ENCODE assay signal across 18 mouse cellular contexts in the genomic region with DNA sequence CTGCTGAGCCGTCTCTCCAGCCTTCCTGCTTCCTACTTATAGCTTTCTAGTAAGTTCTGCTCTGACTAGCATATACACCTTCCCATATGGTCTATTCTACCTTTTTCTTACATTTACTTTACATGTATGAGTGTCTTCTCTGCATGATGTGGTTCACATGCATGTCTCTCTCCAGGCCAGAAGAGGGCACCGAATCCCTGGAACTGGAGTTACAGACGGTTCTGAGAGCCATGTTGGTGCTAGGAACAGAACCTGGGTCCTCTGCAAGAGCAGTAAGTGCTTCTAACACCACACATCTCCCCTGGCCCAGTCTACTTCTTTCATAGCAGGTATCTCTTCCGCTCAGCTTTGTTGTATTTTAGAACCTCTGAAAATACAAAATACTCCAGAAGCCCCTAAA. TPM values are rescaled to one million over a fixed set of nuclear protein-coding genes. Genes with fewer than 3 reads are reported as not detected.
DNase-seq lines count a peak whose midpoint lies in the region; ATAC-seq lines count a peak whose summit lies in the region.
"Had no signal": no experiment of that assay in that cellular context is flagged by ENCODE, and none has a peak within 500 bp of the region (broad histone marks: within the 10 kb centered on the region; RNA-seq: fewer than 3 reads in every experiment).

No protein-coding gene starts in this region.

- no peak overlapping the region for H3K9ac ChIP-seq in liver, embryonic 13.5 days
- no peak overlapping the region for H3K9ac ChIP-seq in liver, embryonic 11.5 days (ENCODE audit: low read depth, low read length)
- no peak overlapping the region for H3K9ac ChIP-seq in liver, embryonic 15.5 days
- H3K9ac ChIP-seq in forebrain, embryonic 14.5 days (ENCODE audit: low read length), result no peak overlapping the region
- H3K9ac ChIP-seq: forebrain, embryonic 13.5 days; hindbrain, embryonic 13.5 days; limb, embryonic 13.5 days had no signal

- peak overlapping the region; percentile 69; the same call in 1 of the 2 replicates for H3K4me2 ChIP-seq in liver, embryonic 13.5 days
- H3K4me2 ChIP-seq in liver, embryonic 11.5 days, result no peak overlapping the region
- H3K4me2 ChIP-seq in liver, embryonic 15.5 days, result peak overlapping the region; percentile 77
- H3K4me2 ChIP-seq in forebrain, embryonic 14.5 days (ENCODE audit: low read length), result no peak overlapping the region

- H3K4me1 ChIP-seq in liver, embryonic 13.5 days (replicated peaks), result peaks cover 23% of the 10 kb centered on the region
- H3K4me1 ChIP-seq in liver, embryonic 11.5 days (replicated peaks; ENCODE audit: control insufficient read depth, insufficient read depth, low read length), result peaks cover 5% of the 10 kb centered on the region
- peaks cover 24% of the 10 kb centered on the region for H3K4me1 ChIP-seq in liver, embryonic 15.5 days (replicated peaks)
- H3K4me1 ChIP-seq in forebrain, embryonic 14.5 days (ENCODE audit: control insufficient read depth, insufficient read depth, low read length), result peaks cover 8% of the 10 kb centered on the region; the same call in 1 of the 2 replicates

- peaks cover 20% of the 10 kb centered on the region for H3K36me3 ChIP-seq in liver, embryonic 13.5 days
- peaks cover 4% of the 10 kb centered on the region; the same call in 1 of the 2 replicates for H3K36me3 ChIP-seq in liver, embryonic 11.5 days (ENCODE audit: control insufficient read depth, insufficient read depth, low read length)
- peaks cover 15% of the 10 kb centered on the region for H3K36me3 ChIP-seq in liver, embryonic 15.5 days (replicated peaks)
- no peaks in the 10 kb centered on the region for H3K36me3 ChIP-seq in forebrain, embryonic 14.5 days (ENCODE audit: control insufficient read depth, insufficient read depth, low read length)
- H3K36me3 ChIP-seq: hindbrain, embryonic 13.5 days; limb, embryonic 13.5 days had no signal

- H3K27ac ChIP-seq in liver, embryonic 13.5 days, result no peak overlapping the region
- no peak overlapping the region for H3K27ac ChIP-seq in liver, embryonic 11.5 days (ENCODE audit: low read depth, low read length)
- no peak overlapping the region for H3K27ac ChIP-seq in liver, embryonic 15.5 days (replicated peaks)
- H3K27ac ChIP-seq in forebrain, embryonic 14.5 days (ENCODE audit: low read depth, low read length), result no peak overlapping the region
- H3K27ac ChIP-seq: forebrain, embryonic 13.5 days; heart, embryonic 10.5 days; hindbrain, embryonic 13.5 days; limb, embryonic 13.5 days had no signal

- H3K4me3 ChIP-seq in liver, embryonic 13.5 days (replicated peaks), result peak overlapping the region; percentile 81
- H3K4me3 ChIP-seq in liver, embryonic 11.5 days (ENCODE audit: low read depth, low read length), result no peak overlapping the region
- peak overlapping the region; percentile 100 for H3K4me3 ChIP-seq in liver, embryonic 15.5 days (replicated peaks)
- H3K4me3 ChIP-seq in forebrain, embryonic 14.5 days (ENCODE audit: low read depth, low read length), result no peak overlapping the region
- H3K4me3 ChIP-seq: heart, embryonic 10.5 days; hindbrain, embryonic 13.5 days had no signal

- WGBS in liver, embryonic 13.5 days (ENCODE audit: insufficient replicate concordance), result 82% methylated on average over 4 of the region's 4 CpGs
- WGBS in liver, embryonic 11.5 days, result 86% methylated on average over 4 of the region's 4 CpGs
- WGBS in liver, embryonic 15.5 days (ENCODE audit: insufficient replicate concordance), result 85% methylated on average over 4 of the region's 4 CpGs
- WGBS in forebrain, embryonic 14.5 days, result 86% methylated on average over 4 of the region's 4 CpGs

- DNase-seq in cerebellum, adult 9-10 months, result peak; percentile 8
- no peak for DNase-seq in liver, embryonic 13.5 days
- no peak for DNase-seq in liver, embryonic 11.5 days (ENCODE audit: low spot score)
- peak; percentile 53 for DNase-seq in ES-CJ7 (ENCODE audit: low read depth, low spot score)
- DNase-seq in forebrain, embryonic 14.5 days (ENCODE audit: low spot score), result no peak
- DNase-seq: adrenal gland, adult 2 months; cerebellum, adult 2 months; heart, postnatal 10 days; kidney, adult 11 months; kidney, postnatal 10 days; thymus, adult 2 months had no signal

- 0 out of 2 replicates have a peak, but pooled peaks cover 3% of the 10 kb centered on the region for H3K9me3 ChIP-seq in liver, embryonic 13.5 days (replicated peaks)
- H3K9me3 ChIP-seq in liver, embryonic 11.5 days (ENCODE audit: control insufficient read depth, low read length), result no peaks in the 10 kb centered on the region
- H3K9me3 ChIP-seq in liver, embryonic 15.5 days (replicated peaks), result no peaks in the 10 kb centered on the region
- no peaks in the 10 kb centered on the region for H3K9me3 ChIP-seq in forebrain, embryonic 14.5 days (replicated peaks; ENCODE audit: control insufficient read depth, low read length)
- H3K9me3 ChIP-seq: forebrain, embryonic 13.5 days; heart, embryonic 10.5 days; hindbrain, embryonic 13.5 days; limb, embryonic 13.5 days had no signal

- ATAC-seq in cerebellum, adult (ENCODE audit: insufficient number of reproducible peaks, low FRiP score, low TSS enrichment), result no peak
- no peak for ATAC-seq in liver, embryonic 13.5 days (ENCODE audit: low read depth)
- no peak for ATAC-seq in liver, embryonic 11.5 days (replicated peaks; ENCODE audit: low FRiP score)
- ATAC-seq in liver, embryonic 15.5 days (ENCODE audit: insufficient read depth), result no peak
- no peak for ATAC-seq in megakaryocyte progenitor cell, adult 5-6 weeks (replicated peaks; ENCODE audit: poor library complexity)
- ATAC-seq in forebrain, embryonic 14.5 days, result no peak
- ATAC-seq: forebrain, embryonic 13.5 days had no signal

- H3K27me3 ChIP-seq in liver, embryonic 13.5 days, result no peaks in the 10 kb centered on the region
- no peaks in the 10 kb centered on the region for H3K27me3 ChIP-seq in liver, embryonic 11.5 days (replicated peaks; ENCODE audit: control insufficient read depth, insufficient read depth, low read length)
- no peaks in the 10 kb centered on the region for H3K27me3 ChIP-seq in liver, embryonic 15.5 days
- H3K27me3 ChIP-seq in forebrain, embryonic 14.5 days (replicated peaks; ENCODE audit: control insufficient read depth, insufficient read depth, low read length), result no peaks in the 10 kb centered on the region
- H3K27me3 ChIP-seq: forebrain, embryonic 13.5 days; hindbrain, embryonic 13.5 days; limb, embryonic 13.5 days had no signal

RNA-seq across cellular contexts. Expression of a gene that starts 1.6 kb away (rescaled TPM):
- polyA plus RNA-seq in liver, embryonic 13.5 days (2015; fragmentation: Nextera tagmentation; extraction: Ambion mirVana), result 5.9 and 7.1 TPM in 2 replicates
- 10.0 and 10.9 TPM in 2 replicates for polyA plus RNA-seq in liver, embryonic 11.5 days (2014; fragmentation: Nextera tagmentation; extraction: Ambion mirVana)
- 5.6 and 6.0 TPM in 2 replicates for polyA plus RNA-seq in liver, embryonic 15.5 days (2015; fragmentation: Nextera tagmentation; extraction: Ambion mirVana)
- total RNA-seq in megakaryocyte progenitor cell, adult 5-6 weeks (2015), result 12.8 and 21.5 TPM in 2 replicates
- 19.1 and 25.2 TPM in 2 replicates for total RNA-seq in megakaryocyte progenitor cell, adult 5-6 weeks (2017)
- 11.9 and 12.5 TPM in 2 replicates for polyA plus RNA-seq in forebrain, embryonic 14.5 days (2014; fragmentation: Nextera tagmentation; extraction: Ambion mirVana)

RNA-seq across cellular contexts. Expression of a gene that starts 1.8 kb away (rescaled TPM):
- polyA plus RNA-seq in liver, embryonic 13.5 days (2015; fragmentation: Nextera tagmentation; extraction: Ambion mirVana), result 166 and 219 TPM in 2 replicates
- 200 and 213 TPM in 2 replicates for polyA plus RNA-seq in liver, embryonic 11.5 days (2014; fragmentation: Nextera tagmentation; extraction: Ambion mirVana)
- 131 and 146 TPM in 2 replicates for polyA plus RNA-seq in liver, embryonic 15.5 days (2015; fragmentation: Nextera tagmentation; extraction: Ambion mirVana)
- total RNA-seq in megakaryocyte progenitor cell, adult 5-6 weeks (2015), result 350 and 351 TPM in 2 replicates
- total RNA-seq in megakaryocyte progenitor cell, adult 5-6 weeks (2017), result 603 and 719 TPM in 2 replicates
- 91.2 and 96.6 TPM in 2 replicates for polyA plus RNA-seq in forebrain, embryonic 14.5 days (2014; fragmentation: Nextera tagmentation; extraction: Ambion mirVana)

RNA-seq across cellular contexts. Expression of a gene that starts 41.8 kb away (rescaled TPM):
- 135 and 164 TPM in 2 replicates for polyA plus RNA-seq in liver, embryonic 13.5 days (2015; fragmentation: Nextera tagmentation; extraction: Ambion mirVana)
- polyA plus RNA-seq in liver, embryonic 11.5 days (2014; fragmentation: Nextera tagmentation; extraction: Ambion mirVana), result 121 and 130 TPM in 2 replicates
- 143 and 145 TPM in 2 replicates for polyA plus RNA-seq in liver, embryonic 15.5 days (2015; fragmentation: Nextera tagmentation; extraction: Ambion mirVana)
- total RNA-seq in megakaryocyte progenitor cell, adult 5-6 weeks (2015), result 55.8 and 64.4 TPM in 2 replicates
- 15.7 and 17.7 TPM in 2 replicates for total RNA-seq in megakaryocyte progenitor cell, adult 5-6 weeks (2017)
- polyA plus RNA-seq in forebrain, embryonic 14.5 days (2014; fragmentation: Nextera tagmentation; extraction: Ambion mirVana), result 72.4 and 82.6 TPM in 2 replicates

Comparison
In these comparisons a context has a peak if more than half of its experiments do, and no peak if none do; other contexts are left out.
1. H3K4me2 ChIP-seq: peak in liver, embryonic 13.5 days (single experiment) and liver, embryonic 15.5 days (single experiment); none in liver, embryonic 11.5 days (single experiment) and forebrain, embryonic 14.5 days (single experiment).
2. H3K4me3 ChIP-seq: peak in liver, embryonic 13.5 days (single experiment) and liver, embryonic 15.5 days (single experiment); none in liver, embryonic 11.5 days (single experiment) and forebrain, embryonic 14.5 days (single experiment).
3. DNase-seq: peak in cerebellum, adult 9-10 months (single experiment) and ES-CJ7 (single experiment); none in liver, embryonic 13.5 days (single experiment), liver, embryonic 11.5 days (single experiment) and forebrain, embryonic 14.5 days (single experiment).